Mouse (Mus musculus) layer of hippocampus, postnatal 25 days (tissue): ENCODE measurements around the gene Actl7a. TPM values are rescaled to one million over a fixed set of nuclear protein-coding genes. Genes with fewer than 3 reads are reported as not detected.

Experiments
- DNase-seq, 2 experiments: peaks; one replicate each; pipeline ENCODE4 v3.0.0; 2022; ENCODE audit warnings: mixed read lengths in 2 of 2, low spot score in 1 of 2; ENCODE audit errors: extremely low spot score in 1 of 2
- total RNA-seq, 2 experiments: library from RNA; stranded (reverse); gene quantifications; 2 replicates each; pipeline ENCODE4 v1.2.3; 2021

The Actl7a gene
- total RNA-seq, 2 experiments from 2014 or later = not detected

GRCm38 (mm10) chr4:56756966-56757600 is 13.9 kb downstream of the Actl7a start:
- DNase-seq = no peak

- no peak for DNase-seq
These were observed 14.5 kb downstream of the Actl7a start for GRCm38 (mm10) chr4:56757693-56758092.

- no peak for DNase-seq
These were observed 24.7 kb downstream of the Actl7a start for GRCm38 (mm10) chr4:56767861-56768284.

GRCm38 (mm10) chr4:56768913-56769312 is 25.7 kb downstream of the Actl7a start:
- no peak for DNase-seq

GRCm38 (mm10) chr4:56771065-56771464 is 27.9 kb downstream of the Actl7a start:
- no peak for DNase-seq

GRCm38 (mm10) chr4:56791373-56791772 is 48.2 kb downstream of the Actl7a start:
- no peak for DNase-seq

Other genes with a start within 250 kb of the Actl7a start
- gene Gm26657, start 3.3 kb upstream of the Actl7a start, total RNA-seq = not detected
- gene Actl7b, start 2.0 kb upstream of the Actl7a start, total RNA-seq = under 1 TPM in 1 of 2 experiments, not detected in 1; 0.25 TPM
- 10 to 100 TPM; 58.2 to 64.8 TPM for gene Elp1, start 58.9 kb downstream of the Actl7a start, total RNA-seq
- gene Fam206a, start 58.9 kb downstream of the Actl7a start, total RNA-seq = 10 to 100 TPM; 17.3 to 18.2 TPM
- 10 to 100 TPM in 1 of 2 experiments, 1 to 10 TPM in 1; 9.8 to 15.9 TPM for gene Ctnnal1, start 121.8 kb downstream of the Actl7a start, total RNA-seq
- 10 to 100 TPM; 29.8 to 31.0 TPM for gene Tmem245, start 204.0 kb downstream of the Actl7a start, total RNA-seq
- 100 to 1,000 TPM; 202 to 207 TPM for gene Frrs1l, start 247.0 kb downstream of the Actl7a start, total RNA-seq